Mouse (Mus musculus): Measurements from ENCODE around the gene Schip1. TPM values are rescaled to one million over a fixed set of nuclear protein-coding genes. Genes with fewer than 3 reads are reported as not detected.

Gene Schip1
- polyA plus RNA-seq, 2 experiments: 12.1 to 18.9 TPM

GRCm38 (mm10) chr3:68202162-68202902 is 137.7 kb downstream of the Schip1 start:
- 88% methylated on average over 4 of the region's 4 CpGs for WGBS
- TF ChIP-seq POLR2A (IDR thresholded peaks at IDR 0.05; ENCODE audit: borderline replicate concordance, extremely low read depth, insufficient read depth, insufficient read length): no peak
- no peak for DNase-seq (ENCODE audit: low spot score)

GRCm38 (mm10) chr3:68203934-68204467 is 139.4 kb downstream of the Schip1 start:
- Histone ChIP-seq H3K4me2 (replicated peaks; ENCODE audit: low read depth, low read length, severe bottlenecking) (no peak overlapping the region), H3K4me1 (ENCODE audit: control insufficient read depth, insufficient read depth, low read length) (peaks cover 2% of the 10 kb centered on the region; the same call in 1 of the 2 replicates), H3K4me3 (replicated peaks; ENCODE audit: low read length) (no peak overlapping the region), H3K9ac (ENCODE audit: low read depth, low read length, severe bottlenecking) (no peak overlapping the region), H3K9me3 (ENCODE audit: control insufficient read depth, low read length) (no peaks in the 10 kb centered on the region), H3K36me3 (ENCODE audit: control insufficient read depth, insufficient read depth, low read length) (no peaks in the 10 kb centered on the region), H3K27me3 (ENCODE audit: control insufficient read depth, insufficient read depth, low read length) (no peaks in the 10 kb centered on the region), H3K27ac (replicated peaks; ENCODE audit: low read depth, low read length) (no peak overlapping the region)
- 69% methylated on average over 4 of the region's 4 CpGs for WGBS
- no peak for DNase-seq (ENCODE audit: low spot score)
- TF ChIP-seq POLR2A (IDR thresholded peaks at IDR 0.05; ENCODE audit: borderline replicate concordance, extremely low read depth, insufficient read depth, insufficient read length): no peak
- ATAC-seq (ENCODE audit: low FRiP score, low read depth): no peak

More at GRCm38 (mm10) chr3:68202162-68202902, 137.7 kb downstream of the Schip1 start:
- H3K27me3 ChIP-seq (ENCODE audit: control insufficient read depth, insufficient read depth, low read length): no peaks in the 10 kb centered on the region
- no peaks in the 10 kb centered on the region for H3K36me3 ChIP-seq (ENCODE audit: control insufficient read depth, insufficient read depth, low read length)
- H3K4me3 ChIP-seq (replicated peaks; ENCODE audit: low read length): no peak overlapping the region
- no peak overlapping the region for H3K4me2 ChIP-seq (replicated peaks; ENCODE audit: low read depth, low read length, severe bottlenecking)
- no peaks in the 10 kb centered on the region for H3K9me3 ChIP-seq (ENCODE audit: control insufficient read depth, low read length)
- no peak for ATAC-seq (ENCODE audit: low FRiP score, low read depth)
- H3K4me1 ChIP-seq (ENCODE audit: control insufficient read depth, insufficient read depth, low read length): no peaks in the 10 kb centered on the region
- H3K27ac ChIP-seq (replicated peaks; ENCODE audit: low read depth, low read length): no peak overlapping the region
- H3K9ac ChIP-seq (ENCODE audit: low read depth, low read length, severe bottlenecking): no peak overlapping the region

GRCm38 (mm10) chr3:68210422-68210821 is 145.8 kb downstream of the Schip1 start:
- Histone ChIP-seq H3K9ac (ENCODE audit: low read depth, low read length, severe bottlenecking) (no peak overlapping the region), H3K9me3 (ENCODE audit: control insufficient read depth, low read length) (no peaks in the 10 kb centered on the region), H3K36me3 (ENCODE audit: control insufficient read depth, insufficient read depth, low read length) (no peaks in the 10 kb centered on the region), H3K4me1 (ENCODE audit: control insufficient read depth, insufficient read depth, low read length) (peaks cover 2% of the 10 kb centered on the region; the same call in 1 of the 2 replicates), H3K27ac (replicated peaks; ENCODE audit: low read depth, low read length) (no peak overlapping the region), H3K4me2 (replicated peaks; ENCODE audit: low read depth, low read length, severe bottlenecking) (no peak overlapping the region), H3K4me3 (replicated peaks; ENCODE audit: low read length) (no peak overlapping the region), H3K27me3 (ENCODE audit: control insufficient read depth, insufficient read depth, low read length) (no peaks in the 10 kb centered on the region)
- DNase-seq (ENCODE audit: low spot score): no peak
- no peak for ATAC-seq (ENCODE audit: low FRiP score, low read depth)
- no peak for TF ChIP-seq POLR2A (IDR thresholded peaks at IDR 0.05; ENCODE audit: borderline replicate concordance, extremely low read depth, insufficient read depth, insufficient read length)
- WGBS: 80% methylated on average over 4 of the region's 4 CpGs

GRCm38 (mm10) chr3:68221452-68221851 is 156.8 kb downstream of the Schip1 start:
- no peak overlapping the region for H3K9ac ChIP-seq (ENCODE audit: low read depth, low read length, severe bottlenecking)
- ATAC-seq (ENCODE audit: low FRiP score, low read depth): no peak
- H3K4me1 ChIP-seq (ENCODE audit: control insufficient read depth, insufficient read depth, low read length): no peaks in the 10 kb centered on the region
- no peak for TF ChIP-seq POLR2A (IDR thresholded peaks at IDR 0.05; ENCODE audit: borderline replicate concordance, extremely low read depth, insufficient read depth, insufficient read length)
- DNase-seq (ENCODE audit: low spot score): no peak
- H3K36me3 ChIP-seq (ENCODE audit: control insufficient read depth, insufficient read depth, low read length): no peaks in the 10 kb centered on the region
- H3K4me3 ChIP-seq (replicated peaks; ENCODE audit: low read length): no peak overlapping the region
- no peaks in the 10 kb centered on the region for H3K9me3 ChIP-seq (ENCODE audit: control insufficient read depth, low read length)
- 98% methylated on average over 3 of the region's 3 CpGs for WGBS
- H3K4me2 ChIP-seq (replicated peaks; ENCODE audit: low read depth, low read length, severe bottlenecking): no peak overlapping the region
- no peaks in the 10 kb centered on the region for H3K27me3 ChIP-seq (ENCODE audit: control insufficient read depth, insufficient read depth, low read length)
- no peak overlapping the region for H3K27ac ChIP-seq (replicated peaks; ENCODE audit: low read depth, low read length)

- 94% methylated on average over 2 of the region's 2 CpGs for WGBS
- ATAC-seq (ENCODE audit: low FRiP score, low read depth) (no peak), DNase-seq (ENCODE audit: low spot score) (no peak)
These were observed 175.3 kb downstream of the Schip1 start for GRCm38 (mm10) chr3:68239887-68240286.

More at GRCm38 (mm10) chr3:68239887-68240286, 175.3 kb downstream of the Schip1 start:
- TF ChIP-seq POLR2A (IDR thresholded peaks at IDR 0.05; ENCODE audit: borderline replicate concordance, extremely low read depth, insufficient read depth, insufficient read length): no peak
- H3K9me3 ChIP-seq (ENCODE audit: control insufficient read depth, low read length): no peaks in the 10 kb centered on the region
- no peaks in the 10 kb centered on the region for H3K36me3 ChIP-seq (ENCODE audit: control insufficient read depth, insufficient read depth, low read length)
- H3K9ac ChIP-seq (ENCODE audit: low read depth, low read length, severe bottlenecking): no peak overlapping the region
- no peak overlapping the region for H3K4me2 ChIP-seq (replicated peaks; ENCODE audit: low read depth, low read length, severe bottlenecking)
- no peak overlapping the region for H3K27ac ChIP-seq (replicated peaks; ENCODE audit: low read depth, low read length)
- H3K4me3 ChIP-seq (replicated peaks; ENCODE audit: low read length): no peak overlapping the region
- H3K4me1 ChIP-seq (ENCODE audit: control insufficient read depth, insufficient read depth, low read length): peaks cover 14% of the 10 kb centered on the region
- H3K27me3 ChIP-seq (ENCODE audit: control insufficient read depth, insufficient read depth, low read length): no peaks in the 10 kb centered on the region
